Mouse (Mus musculus) heart, embryonic 16.5 days (tissue): ENCODE results near the gene Sept7. TPM values are rescaled to one million over a fixed set of nuclear protein-coding genes. Genes with fewer than 3 reads are reported as not detected.
"Not testable (repeated sequence)": the region's sequence is repeated elsewhere in the genome, so short reads cannot be mapped to it uniquely, and the experiment has no call there.

Experiments used
- ATAC-seq: fragments of 200-750 bp; cut with Nextera tagmentation; replicated peaks from 2 replicates; pipeline ENCODE4 v1.8.0; 2017; ENCODE audit warnings: moderate number of reproducible peaks; ENCODE audit not compliant: insufficient read depth, low FRiP score; ENCODE audit errors: extremely low read depth
- H3K27ac ChIP-seq: fragments of 300-500 bp; sonication (generic); 2 replicates; pipeline ENCODE4 v1.5.1; 2014; ENCODE audit warnings: mild to moderate bottlenecking, low read length, control low read depth, moderate library complexity
- H3K27me3 ChIP-seq: fragments of 300-500 bp; sonication (generic); 2 replicates; pipeline ENCODE4 v1.6.1; 2014; ENCODE audit warnings: low read length, mixed read lengths; ENCODE audit not compliant: control insufficient read depth, insufficient read depth
- H3K36me3 ChIP-seq: fragments of 300-500 bp; sonication (generic); 2 replicates; pipeline ENCODE4 v1.6.1; 2014; ENCODE audit not compliant: control insufficient read depth, insufficient read depth
- H3K4me1 ChIP-seq: fragments of 300-500 bp; sonication (generic); 2 replicates; pipeline ENCODE4 v1.6.1; 2014; ENCODE audit warnings: low read length, mixed read lengths; ENCODE audit not compliant: control insufficient read depth, insufficient read depth
- H3K4me2 ChIP-seq: fragments of 300-500 bp; sonication (generic); 2 replicates; pipeline ENCODE4 v1.6.1; 2014; ENCODE audit warnings: low read depth, mild to moderate bottlenecking, control low read depth, low read length
- H3K4me3 ChIP-seq: fragments of 300-500 bp; sonication (generic); 2 replicates; pipeline ENCODE4 v1.5.1; 2014; ENCODE audit warnings: mild to moderate bottlenecking, control low read depth, low read length
- H3K9ac ChIP-seq: fragments of 300-500 bp; sonication (generic); 2 replicates; pipeline ENCODE4 v1.6.1; 2014; ENCODE audit warnings: low read length, control low read depth
- H3K9me3 ChIP-seq: fragments of 300-500 bp; sonication (generic); replicated peaks from 2 replicates; pipeline ENCODE4 v1.6.1; 2016; ENCODE audit warnings: low read length; ENCODE audit not compliant: control insufficient read depth
- WGBS: fragments of 180-500 bp; shearing (Covaris S2); extraction: QIAGEN DNeasy Blood & Tissue Kit; methylation state at CpG from one replicate; pipeline ENCODE4 v1.1.7; 2014; 5-methylcytosine and 5-hydroxymethylcytosine counted together
- polyA plus RNA-seq: library from polyadenylated mRNA; unstranded; fragments of >200 nt; fragmentation: Nextera tagmentation; extraction: Ambion mirVana; gene quantifications from 2 replicates; pipeline ENCODE4 v1.2.1, GENCODE M21; 2015

Gene Sept7
- polyA plus RNA-seq, 1 experiment from 2014 or later, result 273 TPM

GRCm38 (mm10) chr9:25229740-25230139 lies 22.5 kb upstream of the Sept7 start:
- H3K4me2 ChIP-seq, result no peak overlapping the region
- H3K4me3 ChIP-seq, result no peak overlapping the region
- H3K9ac ChIP-seq, result no peak overlapping the region
- no peaks in the 10 kb centered on the region for H3K27me3 ChIP-seq
- no peaks in the 10 kb centered on the region for H3K36me3 ChIP-seq
- no peaks in the 10 kb centered on the region for H3K9me3 ChIP-seq
- no peak overlapping the region for H3K27ac ChIP-seq
- H3K4me1 ChIP-seq, result no peaks in the 10 kb centered on the region
- ATAC-seq, result no peak
- 81% methylated on average over 6 of the region's 6 CpGs for whole genome bisulfite sequencing

GRCm38 (mm10) chr9:25230213-25231039 lies 21.8 kb upstream of the Sept7 start:
- Histone ChIP-seq H3K4me2 (no peak overlapping the region), H3K9me3 (no peaks in the 10 kb centered on the region), H3K27me3 (no peaks in the 10 kb centered on the region), H3K9ac (no peak overlapping the region), H3K36me3 (no peaks in the 10 kb centered on the region), H3K27ac (no peak overlapping the region), H3K4me1 (no peaks in the 10 kb centered on the region), H3K4me3 (no peak overlapping the region)
- no peak for ATAC-seq
- 83% methylated on average over 10 of the region's 10 CpGs for WGBS

- WGBS, result 74% methylated on average over 3 of the region's 3 CpGs
- H3K4me1 ChIP-seq, result peaks cover 4% of the 10 kb centered on the region
These were observed 11.2 kb upstream of the Sept7 start for GRCm38 (mm10) chr9:25241065-25241464.

GRCm38 (mm10) chr9:25241783-25242182 lies 10.5 kb upstream of the Sept7 start:
- not testable (repeated sequence) for H3K4me1 ChIP-seq, H3K27me3 ChIP-seq, H3K4me3 ChIP-seq, H3K36me3 ChIP-seq, H3K9me3 ChIP-seq, ATAC-seq, H3K4me2 ChIP-seq, H3K9ac ChIP-seq, H3K27ac ChIP-seq
- WGBS, result 88% methylated on average over 5 of the region's 5 CpGs

More at GRCm38 (mm10) chr9:25241065-25241464, 11.2 kb upstream of the Sept7 start:
- no peak for ATAC-seq
- Histone ChIP-seq H3K9ac (no peak overlapping the region), H3K4me2 (no peak overlapping the region), H3K27me3 (no peaks in the 10 kb centered on the region), H3K27ac (no peak overlapping the region), H3K4me3 (no peak overlapping the region), H3K9me3 (no peaks in the 10 kb centered on the region), H3K36me3 (no peaks in the 10 kb centered on the region)

GRCm38 (mm10) chr9:25242266-25242665 lies 10.0 kb upstream of the Sept7 start:
- whole genome bisulfite sequencing, result 76% methylated on average over 3 of the region's 3 CpGs
- Histone ChIP-seq H3K4me2 (no peak overlapping the region), H3K27me3 (no peaks in the 10 kb centered on the region), H3K9me3 (no peaks in the 10 kb centered on the region), H3K36me3 (no peaks in the 10 kb centered on the region), H3K27ac (no peak overlapping the region), H3K4me1 (peaks cover 4% of the 10 kb centered on the region), H3K4me3 (no peak overlapping the region), H3K9ac (no peak overlapping the region)
- ATAC-seq, result no peak

GRCm38 (mm10) chr9:25243926-25244657 lies 8.1 kb upstream of the Sept7 start:
- Histone ChIP-seq H3K27ac (no peak overlapping the region), H3K9ac (no peak overlapping the region), H3K4me2 (no peak overlapping the region), H3K4me3 (no peak overlapping the region), H3K4me1 (peaks cover 7% of the 10 kb centered on the region), H3K36me3 (no peaks in the 10 kb centered on the region), H3K9me3 (no peaks in the 10 kb centered on the region), H3K27me3 (no peaks in the 10 kb centered on the region)
- no peak for ATAC-seq
- 45% methylated on average over 4 of the region's 4 CpGs for WGBS

GRCm38 (mm10) chr9:25245125-25245524 lies 7.1 kb upstream of the Sept7 start:
- peaks cover 10% of the 10 kb centered on the region for H3K4me1 ChIP-seq
- H3K9ac ChIP-seq, result no peak overlapping the region
- H3K27ac ChIP-seq, result no peak overlapping the region
- ATAC-seq, result no peak
- H3K9me3 ChIP-seq, result no peaks in the 10 kb centered on the region
- H3K27me3 ChIP-seq, result no peaks in the 10 kb centered on the region
- 74% methylated on average over 4 of the region's 4 CpGs for WGBS
- H3K4me3 ChIP-seq, result no peak overlapping the region
- no peak overlapping the region for H3K4me2 ChIP-seq
- H3K36me3 ChIP-seq, result no peaks in the 10 kb centered on the region

- H3K4me3 ChIP-seq, result no peak overlapping the region
- no peaks in the 10 kb centered on the region for H3K27me3 ChIP-seq
- no peak overlapping the region for H3K9ac ChIP-seq
- no peak overlapping the region for H3K4me2 ChIP-seq
- peaks cover 12% of the 10 kb centered on the region for H3K4me1 ChIP-seq
- ATAC-seq, result no peak
- H3K9me3 ChIP-seq, result no peaks in the 10 kb centered on the region
- WGBS, result 78% methylated on average over 3 of the region's 3 CpGs
- H3K36me3 ChIP-seq, result no peaks in the 10 kb centered on the region
- H3K27ac ChIP-seq, result peak overlapping the region; percentile 55
These were observed 5.7 kb upstream of the Sept7 start for GRCm38 (mm10) chr9:25246508-25246907.

- H3K27me3 ChIP-seq, result no peaks in the 10 kb centered on the region
- peak overlapping the region; percentile 85 for H3K4me2 ChIP-seq
- H3K27ac ChIP-seq, result peak overlapping the region; percentile 99
- WGBS, result 6% methylated on average over 6 of the region's 6 CpGs
- H3K36me3 ChIP-seq, result no peaks in the 10 kb centered on the region
- no peaks in the 10 kb centered on the region for H3K9me3 ChIP-seq
- ATAC-seq, result no peak
- peaks cover 22% of the 10 kb centered on the region for H3K4me1 ChIP-seq
- H3K9ac ChIP-seq, result peak overlapping the region; percentile 100
- H3K4me3 ChIP-seq, result peak overlapping the region; percentile 100
These were observed 1.1 kb upstream of the Sept7 start for GRCm38 (mm10) chr9:25251174-25251573.
